Comparison of ENCODE assay signal across 20 mouse cellular contexts in genomic region chr3:132944609-132945008, GRCm38 (mm10). TPM values are rescaled to one million over a fixed set of nuclear protein-coding genes. Genes with fewer than 3 reads are reported as not detected.
DNase-seq lines count a peak whose midpoint lies in the region.
"Had no signal": no experiment of that assay in that cellular context is flagged by ENCODE, and none has a peak within 500 bp of the region (broad histone marks: within the 10 kb centered on the region; RNA-seq: fewer than 3 reads in every experiment).

No protein-coding gene starts in this region.

- no peak overlapping the region for H3K4me3 ChIP-seq in limb, embryonic 10.5 days
- H3K4me3 ChIP-seq: forebrain, embryonic 10.5 days; heart, embryonic 15.5 days; limb, embryonic 15.5 days; liver, embryonic 15.5 days had no signal

- peaks cover 41% of the 10 kb centered on the region for H3K4me1 ChIP-seq in limb, embryonic 10.5 days

- peak overlapping the region; percentile 27; the same call in 1 of the 2 replicates for H3K27ac ChIP-seq in limb, embryonic 10.5 days
- H3K27ac ChIP-seq: forebrain, embryonic 10.5 days; heart, embryonic 15.5 days; limb, embryonic 15.5 days; liver, embryonic 15.5 days had no signal

- WGBS in limb, embryonic 10.5 days: 42% methylated on average over 3 of the region's 3 CpGs

- H3K27me3 ChIP-seq in limb, embryonic 10.5 days (ENCODE audit: low read depth, poor library complexity, severe bottlenecking): peaks cover 26% of the 10 kb centered on the region
- H3K27me3 ChIP-seq: Patski had no signal

- H3K9me3 ChIP-seq in limb, embryonic 10.5 days (replicated peaks): no peaks in the 10 kb centered on the region
- H3K9me3 ChIP-seq: forebrain, embryonic 10.5 days; heart, embryonic 15.5 days; limb, embryonic 15.5 days; liver, embryonic 15.5 days had no signal

- DNase-seq in Muller cell, postnatal 12 days (ENCODE audit: inconsistent ontology term): peak; percentile 20
- DNase-seq in embryo, embryonic 10 days (ENCODE audit: low spot score): peak; percentile 64
- DNase-seq in kidney, adult 8-10 months: peak; percentile 40 to 63
- DNase-seq in limb, embryonic 10.5 days (ENCODE audit: low spot score): no peak
- DNase-seq in c-Kit-positive CD71-positive TER-119-positive erythroid progenitor cells, embryonic 14.5 days (ENCODE audit: low spot score): no peak
- no peak for DNase-seq in left cerebral cortex, postnatal 10 days (ENCODE audit: extremely low spot score in 1 of 2, low spot score in 2 of 2)
- no peak for DNase-seq in ovary, postnatal 10 days (ENCODE audit: low spot score)
- DNase-seq: adrenal gland, adult 8-10 months; cerebellum, adult 9-10 months; gastrocnemius, postnatal 10 days; heart, adult 18-20 months; retina, postnatal 1 day; right cerebral cortex, postnatal 4 days; thymus, adult 2 months had no signal

- H3K36me3 ChIP-seq in limb, embryonic 10.5 days: no peaks in the 10 kb centered on the region
- H3K36me3 ChIP-seq: forebrain, embryonic 10.5 days; heart, embryonic 15.5 days; limb, embryonic 15.5 days; liver, embryonic 15.5 days had no signal

- intact Hi-C loops in left cerebral cortex, postnatal 10 days (cut with DNase I): no loop called here

RNA-seq across cellular contexts. Expression of gene Npnt, which starts 5.5 kb away (rescaled TPM):
- 11.3 and 14.5 TPM in 2 replicates for polyA plus RNA-seq in limb, embryonic 10.5 days (2016; fragmentation: Nextera tagmentation; extraction: Ambion mirVana)
- total RNA-seq in left cerebral cortex, postnatal 10 days (2021): 10 to 100 TPM; 84.2 to 87.6 TPM
- total RNA-seq: megakaryocyte-erythroid progenitor cell, adult 5-6 weeks had no signal

Comparison
In these comparisons a context has a peak if more than half of its experiments do, and no peak if none do; other contexts are left out.
1. DNase-seq: peak in Muller cell, postnatal 12 days (single experiment), embryo, embryonic 10 days (single experiment) and kidney, adult 8-10 months (2 of 2); none in limb, embryonic 10.5 days (single experiment), c-Kit-positive CD71-positive TER-119-positive erythroid progenitor cells, embryonic 14.5 days (single experiment), left cerebral cortex, postnatal 10 days (0 of 2) and ovary, postnatal 10 days (single experiment).